In the genomic region with DNA sequence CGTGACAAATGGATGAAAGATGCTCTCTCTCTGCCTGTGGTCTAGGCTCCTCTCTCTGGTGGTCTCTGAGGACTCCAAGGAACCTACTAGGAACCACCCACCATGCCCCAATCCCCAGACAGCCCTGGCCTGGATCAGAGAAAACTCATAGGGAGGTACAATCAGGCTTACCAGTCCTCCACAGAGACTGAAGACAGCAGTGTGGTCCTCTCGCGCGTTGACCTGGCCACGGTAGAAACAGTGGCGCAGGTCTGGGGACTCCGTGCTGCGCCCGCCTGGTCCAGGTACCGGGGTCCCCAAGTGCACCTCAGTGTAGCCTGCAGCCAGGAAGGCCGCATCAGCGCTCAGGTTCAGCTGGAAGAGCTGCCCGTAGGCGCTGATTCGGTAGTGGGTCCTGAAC, we compare ENCODE assay signal across 9 mouse cellular contexts.
DNase-seq lines count a peak whose midpoint lies in the region; ATAC-seq and TF ChIP-seq lines count a peak whose summit lies in the region.
"Had no signal": no experiment of that assay in that cellular context is flagged by ENCODE, and none has a peak within 500 bp of the region (broad histone marks: within the 10 kb centered on the region; RNA-seq: fewer than 3 reads in every experiment).

No protein-coding gene starts in this region.

- peaks cover 39% of the 10 kb centered on the region for H3K4me1 ChIP-seq in forebrain, embryonic 10.5 days
- H3K4me1 ChIP-seq in intestine, embryonic 16.5 days (ENCODE audit: control insufficient read depth, insufficient read depth, low read length): peaks cover 9% of the 10 kb centered on the region
- peaks cover 23% of the 10 kb centered on the region for H3K4me1 ChIP-seq in neural tube, embryonic 15.5 days

- intact Hi-C loops in left cerebral cortex, adult 2 months (cut with DNase I): no loop called here

- 0 out of 2 replicates have a peak, but pooled peaks have one; percentile 1 for ATAC-seq in intestine, embryonic 16.5 days
- ATAC-seq in neural tube, embryonic 15.5 days (ENCODE audit: low FRiP score): no peak

- WGBS in forebrain, embryonic 10.5 days: 5% methylated on average over 15 of the region's 15 CpGs
- WGBS in intestine, embryonic 16.5 days: 8% methylated on average over 15 of the region's 15 CpGs
- WGBS in neural tube, embryonic 15.5 days: 2% methylated on average over 15 of the region's 15 CpGs

- no peak for TF ChIP-seq CTCF in left cerebral cortex, adult 2 months (IDR thresholded peaks at IDR 0.05)

- H3K9me3 ChIP-seq in forebrain, embryonic 10.5 days: no peaks in the 10 kb centered on the region
- no peaks in the 10 kb centered on the region for H3K9me3 ChIP-seq in intestine, embryonic 16.5 days (ENCODE audit: control insufficient read depth, low read length)
- no peaks in the 10 kb centered on the region for H3K9me3 ChIP-seq in neural tube, embryonic 15.5 days (replicated peaks)

- H3K27me3 ChIP-seq in forebrain, embryonic 10.5 days (ENCODE audit: poor library complexity, severe bottlenecking): peaks cover 45% of the 10 kb centered on the region
- peaks cover 18% of the 10 kb centered on the region for H3K27me3 ChIP-seq in intestine, embryonic 16.5 days (replicated peaks; ENCODE audit: control insufficient read depth, insufficient read depth, low read length)
- H3K27me3 ChIP-seq in neural tube, embryonic 15.5 days (replicated peaks): peaks cover 8% of the 10 kb centered on the region; the same call in 1 of the 2 replicates

- DNase-seq in left cerebral cortex, adult 2 months (ENCODE audit: extremely low spot score in 1 of 2, low spot score in 2 of 2): peak; percentile 14 to 33
- DNase-seq in left cerebral cortex, adult 9 months (ENCODE audit: low spot score in 2 of 2): no peak
- DNase-seq in forebrain, embryonic 10.5 days (ENCODE audit: extremely low spot score, low spot score): peak; percentile 29
- no peak for DNase-seq in spleen, postnatal 10 days (ENCODE audit: low spot score in 2 of 2)
- no peak for DNase-seq in cerebellum, adult 8-10 months
- no peak for DNase-seq in lung, postnatal 10 days
- DNase-seq: gastrocnemius, postnatal 25 days had no signal

- H3K4me2 ChIP-seq in intestine, embryonic 16.5 days (ENCODE audit: low read depth, low read length): peak overlapping the region; percentile 98
- peak overlapping the region; percentile 98 for H3K4me2 ChIP-seq in neural tube, embryonic 15.5 days

- peak overlapping the region; percentile 74; the same call in 1 of the 2 replicates for H3K9ac ChIP-seq in intestine, embryonic 16.5 days (ENCODE audit: low read depth, low read length)
- H3K9ac ChIP-seq in neural tube, embryonic 15.5 days (replicated peaks): peak overlapping the region; percentile 60

- peaks cover 8% of the 10 kb centered on the region for H3K36me3 ChIP-seq in forebrain, embryonic 10.5 days (replicated peaks)
- H3K36me3 ChIP-seq in intestine, embryonic 16.5 days (ENCODE audit: control insufficient read depth, insufficient read depth, low read length): no peaks in the 10 kb centered on the region
- no peaks in the 10 kb centered on the region for H3K36me3 ChIP-seq in neural tube, embryonic 15.5 days

- peak overlapping the region; percentile 84 for H3K27ac ChIP-seq in left cerebral cortex, adult 2 months
- H3K27ac ChIP-seq in forebrain, embryonic 10.5 days: peak overlapping the region; percentile 90
- no peak overlapping the region for H3K27ac ChIP-seq in intestine, embryonic 16.5 days (ENCODE audit: low read length)
- no peak overlapping the region for H3K27ac ChIP-seq in neural tube, embryonic 15.5 days (replicated peaks)

- peak overlapping the region; percentile 72 for H3K4me3 ChIP-seq in left cerebral cortex, adult 2 months
- H3K4me3 ChIP-seq in forebrain, embryonic 10.5 days: peak overlapping the region; percentile 86
- peak overlapping the region; percentile 65 for H3K4me3 ChIP-seq in intestine, embryonic 16.5 days (ENCODE audit: low read length)
- peak overlapping the region; percentile 61 for H3K4me3 ChIP-seq in neural tube, embryonic 15.5 days (replicated peaks)

Comparison
In these comparisons a context has a peak if more than half of its experiments do, and no peak if none do; other contexts are left out.
1. DNase-seq: peak in left cerebral cortex, adult 2 months (2 of 2) and forebrain, embryonic 10.5 days (single experiment); none in left cerebral cortex, adult 9 months (0 of 2), spleen, postnatal 10 days (0 of 2), cerebellum, adult 8-10 months (single experiment) and lung, postnatal 10 days (single experiment).
2. H3K27ac ChIP-seq: peak in left cerebral cortex, adult 2 months (single experiment) and forebrain, embryonic 10.5 days (single experiment); none in intestine, embryonic 16.5 days (single experiment) and neural tube, embryonic 15.5 days (single experiment).
3. Peak in every context shown above with its lines, with median percentiles within 50 percentile points of each other: H3K4me3 ChIP-seq.